Mouse (Mus musculus) thymus, postnatal 4 days (tissue): ENCODE results near the gene Zfp385b.
"Not testable (repeated sequence)": the region's sequence is repeated elsewhere in the genome, so short reads cannot be mapped to it uniquely, and the experiment has no call there.

Experiments used
- DNase-seq: peaks from one replicate; pipeline ENCODE4 v3.0.0; 2021

Gene Zfp385b

GRCm38 (mm10) chr2:77450017-77450416 is 369.4 kb downstream of the Zfp385b start:
- not testable (repeated sequence) for DNase-seq

GRCm38 (mm10) chr2:77448951-77449480 is 370.4 kb downstream of the Zfp385b start:
- DNase-seq: no peak

GRCm38 (mm10) chr2:77444282-77444681 is 375.2 kb downstream of the Zfp385b start:
- no peak for DNase-seq

- DNase-seq: no peak
These were observed 378.8 kb downstream of the Zfp385b start for GRCm38 (mm10) chr2:77440591-77440990.

- no peak for DNase-seq
These were observed 383.1 kb downstream of the Zfp385b start for GRCm38 (mm10) chr2:77436241-77436759.

GRCm38 (mm10) chr2:77419476-77419875 is 400.0 kb downstream of the Zfp385b start:
- no peak for DNase-seq

- DNase-seq: no peak
These were observed 401.4 kb downstream of the Zfp385b start for GRCm38 (mm10) chr2:77418078-77418477.

GRCm38 (mm10) chr2:77412171-77412570 is 407.3 kb downstream of the Zfp385b start:
- DNase-seq: no peak

- no peak for DNase-seq
These were observed 407.8 kb downstream of the Zfp385b start for GRCm38 (mm10) chr2:77411612-77412011.

GRCm38 (mm10) chr2:77409521-77410135 is 409.8 kb downstream of the Zfp385b start:
- DNase-seq: no peak

GRCm38 (mm10) chr2:77408972-77409371 is 410.5 kb downstream of the Zfp385b start:
- no peak for DNase-seq

- no peak for DNase-seq
These were observed 417.1 kb downstream of the Zfp385b start for GRCm38 (mm10) chr2:77402329-77402728.

GRCm38 (mm10) chr2:77401438-77402235 is 417.8 kb downstream of the Zfp385b start:
- DNase-seq: no peak

- no peak for DNase-seq
These were observed 425.6 kb downstream of the Zfp385b start for GRCm38 (mm10) chr2:77393881-77394280.

GRCm38 (mm10) chr2:77388186-77388585 is 431.3 kb downstream of the Zfp385b start:
- DNase-seq: no peak

GRCm38 (mm10) chr2:77386515-77386914 is 432.9 kb downstream of the Zfp385b start:
- DNase-seq: peak; percentile 79

GRCm38 (mm10) chr2:77382766-77383165 is 436.7 kb downstream of the Zfp385b start:
- DNase-seq: no peak

GRCm38 (mm10) chr2:77379907-77380306 is 439.5 kb downstream of the Zfp385b start:
- DNase-seq: no peak

- DNase-seq: no peak
These were observed 440.1 kb downstream of the Zfp385b start for GRCm38 (mm10) chr2:77379332-77379731.

GRCm38 (mm10) chr2:77376823-77377222 is 442.6 kb downstream of the Zfp385b start:
- DNase-seq: no peak

GRCm38 (mm10) chr2:77375155-77375554 is 444.3 kb downstream of the Zfp385b start:
- no peak for DNase-seq

- peak; percentile 21 for DNase-seq
These were observed 450.3 kb downstream of the Zfp385b start for GRCm38 (mm10) chr2:77369174-77369573.
